Mouse (Mus musculus) stomach, embryonic 16.5 days (tissue): ENCODE data around the gene B4galnt1. TPM values are rescaled to one million over a fixed set of nuclear protein-coding genes. Genes with fewer than 3 reads are reported as not detected.
A peak's percentile ranks its signal among the peaks of the same experiment; 100 is the strongest.

Experiments used
- ATAC-seq: fragments of 200-750 bp; cut with Nextera tagmentation; 2 replicates; pipeline ENCODE4 v1.8.0; 2017; ENCODE audit warnings: moderate number of reproducible peaks, moderate TSS enrichment; ENCODE audit not compliant: insufficient read depth, low FRiP score
- H3K27ac ChIP-seq: fragments of 300-500 bp; sonication (generic); 2 replicates; pipeline ENCODE4 v1.5.1; 2014; ENCODE audit warnings: low read length
- H3K27me3 ChIP-seq: fragments of 300-500 bp; sonication (generic); 2 replicates; pipeline ENCODE4 v1.6.1; 2014; ENCODE audit warnings: low read length, control low read depth, mixed read lengths; ENCODE audit not compliant: control insufficient read depth, insufficient read depth
- H3K36me3 ChIP-seq: fragments of 300-500 bp; sonication (generic); 2 replicates; pipeline ENCODE4 v1.6.1; 2014; ENCODE audit warnings: low read length; ENCODE audit not compliant: control insufficient read depth, insufficient read depth
- H3K4me1 ChIP-seq: fragments of 300-500 bp; sonication (generic); 2 replicates; pipeline ENCODE4 v1.6.1; 2014; ENCODE audit warnings: low read length, control low read depth, mixed read lengths; ENCODE audit not compliant: control insufficient read depth, insufficient read depth
- H3K4me2 ChIP-seq: fragments of 300-500 bp; sonication (generic); 2 replicates; pipeline ENCODE4 v1.6.1; 2014; ENCODE audit warnings: low read depth, low read length, mixed read lengths
- H3K4me3 ChIP-seq: fragments of 300-500 bp; sonication (generic); replicated peaks from 2 replicates; pipeline ENCODE4 v1.5.1; 2014; ENCODE audit warnings: mild to moderate bottlenecking, low read length
- H3K9ac ChIP-seq: fragments of 300-500 bp; sonication (generic); 2 replicates; pipeline ENCODE4 v1.6.1; 2014; ENCODE audit warnings: low read length
- H3K9me3 ChIP-seq: fragments of 300-500 bp; sonication (generic); replicated peaks from 2 replicates; pipeline ENCODE4 v1.6.1; 2016; ENCODE audit warnings: low read length, control low read depth; ENCODE audit not compliant: control insufficient read depth
- WGBS: fragments of 180-500 bp; shearing (Covaris S2); extraction: QIAGEN DNeasy Blood & Tissue Kit; methylation state at CpG from one replicate; pipeline ENCODE4 v1.1.7; 2014; 5-methylcytosine and 5-hydroxymethylcytosine counted together
- polyA plus RNA-seq: library from polyadenylated mRNA; unstranded; fragments of >200 nt; fragmentation: Nextera tagmentation; extraction: Ambion mirVana; gene quantifications from 2 replicates; pipeline ENCODE4 v1.2.1, GENCODE M21; 2015

B4galnt1 gene
- polyA plus RNA-seq, 1 experiment from 2014 or later: 29.3 TPM

DNA sequence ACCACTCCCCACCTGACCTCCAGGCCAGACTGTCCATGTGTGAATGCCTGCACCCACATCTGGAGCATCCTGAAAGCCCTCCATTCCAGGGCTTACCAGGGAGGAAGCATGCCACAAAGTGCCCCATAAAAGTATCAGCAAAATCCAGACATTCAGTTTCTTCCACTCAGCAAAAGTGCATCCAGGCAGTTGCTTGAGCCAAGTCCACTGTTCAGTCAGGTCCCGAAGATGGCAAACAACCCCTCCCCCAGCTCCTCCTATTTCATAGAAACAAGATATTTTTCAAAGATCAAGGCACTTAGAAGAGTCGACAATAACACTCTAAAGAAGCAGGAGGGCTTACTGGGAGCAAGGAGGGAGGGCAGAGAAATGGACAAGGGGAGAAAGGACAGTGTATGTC is 33.5 kb downstream of the B4galnt1 start:
- peaks cover 10% of the 10 kb centered on the region for H3K36me3 ChIP-seq

GRCm38 (mm10) chr10:127199068-127199467 is 34.0 kb downstream of the B4galnt1 start:
- H3K4me3 ChIP-seq: no peak overlapping the region
- H3K36me3 ChIP-seq: peaks cover 10% of the 10 kb centered on the region
- no peak for ATAC-seq
- no peaks in the 10 kb centered on the region for H3K9me3 ChIP-seq
- peaks cover 15% of the 10 kb centered on the region; the same call in 1 of the 2 replicates for H3K4me1 ChIP-seq
- no peak overlapping the region for H3K27ac ChIP-seq
- 0 out of 2 replicates have a peak overlapping the region, but pooled peaks have one; percentile 5 for H3K9ac ChIP-seq
- H3K4me2 ChIP-seq: no peak overlapping the region
- WGBS: 70% methylated on average over 5 of the region's 5 CpGs
- no peaks in the 10 kb centered on the region for H3K27me3 ChIP-seq

More for the DNA sequence above, 33.5 kb downstream of the B4galnt1 start:
- no peak for ATAC-seq
- H3K27ac ChIP-seq: no peak overlapping the region
- no peak overlapping the region for H3K4me3 ChIP-seq
- WGBS: 49% methylated on average over 2 of the region's 2 CpGs
- H3K4me1 ChIP-seq: peaks cover 15% of the 10 kb centered on the region; the same call in 1 of the 2 replicates
- H3K9ac ChIP-seq: no peak overlapping the region
- H3K27me3 ChIP-seq: no peaks in the 10 kb centered on the region
- no peaks in the 10 kb centered on the region for H3K9me3 ChIP-seq
- no peak overlapping the region for H3K4me2 ChIP-seq

DNA sequence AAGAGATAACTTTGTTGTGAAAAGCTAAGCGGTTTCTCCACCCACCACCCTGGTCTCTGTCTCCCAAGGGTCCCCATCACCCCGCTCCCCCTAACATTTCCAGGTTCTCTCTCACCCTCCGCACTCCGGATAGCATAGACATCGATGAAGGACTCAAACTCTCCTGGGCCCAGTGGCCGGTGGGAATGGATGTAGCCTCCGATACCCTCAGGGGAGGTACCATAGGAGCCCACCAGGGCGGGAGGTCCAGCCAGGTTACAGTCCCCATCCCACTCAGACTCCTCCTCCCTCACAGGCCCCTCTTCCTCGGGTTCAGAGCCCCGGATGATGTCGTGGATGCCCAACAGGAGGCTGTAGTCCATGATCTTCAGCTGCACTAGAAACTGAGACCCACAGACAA is 34.4 kb downstream of the B4galnt1 start:
- H3K9ac ChIP-seq: 0 out of 2 replicates have a peak overlapping the region, but pooled peaks have one; percentile 5
- peaks cover 11% of the 10 kb centered on the region for H3K36me3 ChIP-seq
- H3K9me3 ChIP-seq: no peaks in the 10 kb centered on the region
- ATAC-seq: no peak
- H3K4me2 ChIP-seq: no peak overlapping the region
- WGBS: 83% methylated on average over 11 of the region's 11 CpGs
- no peak overlapping the region for H3K27ac ChIP-seq
- peaks cover 11% of the 10 kb centered on the region; the same call in 1 of the 2 replicates for H3K4me1 ChIP-seq
- no peaks in the 10 kb centered on the region for H3K27me3 ChIP-seq
- H3K4me3 ChIP-seq: no peak overlapping the region

DNA sequence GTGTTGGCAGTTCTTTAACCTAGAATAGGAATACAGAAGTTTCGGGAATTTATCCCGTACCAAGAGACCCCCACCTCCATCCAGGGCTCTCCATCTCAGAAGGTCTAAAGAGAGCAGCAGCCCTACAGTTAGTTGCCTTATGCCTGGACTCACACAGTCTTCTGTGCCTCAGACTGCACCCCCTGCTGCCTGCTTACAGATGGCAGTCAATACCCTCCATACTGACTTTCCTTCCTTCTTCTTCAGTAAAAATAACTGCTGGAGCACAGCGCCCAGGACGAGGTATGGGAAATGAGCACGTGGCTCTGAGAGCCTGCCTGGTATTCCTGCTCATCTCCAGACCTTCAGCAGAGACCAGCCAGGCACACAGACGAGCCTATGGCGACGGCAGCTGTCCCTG is 35.3 kb downstream of the B4galnt1 start:
- 77% methylated on average over 8 of the region's 8 CpGs for WGBS
- no peak overlapping the region for H3K4me3 ChIP-seq
- no peak overlapping the region for H3K4me2 ChIP-seq
- no peaks in the 10 kb centered on the region for H3K9me3 ChIP-seq
- H3K27ac ChIP-seq: no peak overlapping the region
- no peaks in the 10 kb centered on the region for H3K27me3 ChIP-seq
- ATAC-seq: no peak
- H3K9ac ChIP-seq: 0 out of 2 replicates have a peak overlapping the region, but pooled peaks have one; percentile 10
- peaks cover 4% of the 10 kb centered on the region; the same call in 1 of the 2 replicates for H3K4me1 ChIP-seq
- peaks cover 13% of the 10 kb centered on the region for H3K36me3 ChIP-seq

GRCm38 (mm10) chr10:127203106-127203505 is 38.1 kb downstream of the B4galnt1 start:
- Histone ChIP-seq H3K4me2 (no peak overlapping the region), H3K4me1 (no peaks in the 10 kb centered on the region; the same call in 1 of the 2 replicates), H3K27ac (no peak overlapping the region), H3K4me3 (no peak overlapping the region), H3K9ac (no peak overlapping the region), H3K27me3 (no peaks in the 10 kb centered on the region), H3K9me3 (no peaks in the 10 kb centered on the region), H3K36me3 (peaks cover 13% of the 10 kb centered on the region)
- 81% methylated on average over 3 of the region's 3 CpGs for WGBS
- 0 out of 2 replicates have a peak, but pooled peaks have one; percentile 6 for ATAC-seq

GRCm38 (mm10) chr10:127204589-127204988 is 39.6 kb downstream of the B4galnt1 start:
- no peak overlapping the region for H3K4me2 ChIP-seq
- H3K27ac ChIP-seq: no peak overlapping the region
- 85% methylated on average over 5 of the region's 5 CpGs for WGBS
- H3K27me3 ChIP-seq: no peaks in the 10 kb centered on the region
- H3K9me3 ChIP-seq: no peaks in the 10 kb centered on the region
- no peak for ATAC-seq
- no peaks in the 10 kb centered on the region; the same call in 1 of the 2 replicates for H3K4me1 ChIP-seq
- H3K9ac ChIP-seq: no peak overlapping the region
- H3K36me3 ChIP-seq: peaks cover 10% of the 10 kb centered on the region; the same call in 1 of the 2 replicates
- H3K4me3 ChIP-seq: no peak overlapping the region

DNA sequence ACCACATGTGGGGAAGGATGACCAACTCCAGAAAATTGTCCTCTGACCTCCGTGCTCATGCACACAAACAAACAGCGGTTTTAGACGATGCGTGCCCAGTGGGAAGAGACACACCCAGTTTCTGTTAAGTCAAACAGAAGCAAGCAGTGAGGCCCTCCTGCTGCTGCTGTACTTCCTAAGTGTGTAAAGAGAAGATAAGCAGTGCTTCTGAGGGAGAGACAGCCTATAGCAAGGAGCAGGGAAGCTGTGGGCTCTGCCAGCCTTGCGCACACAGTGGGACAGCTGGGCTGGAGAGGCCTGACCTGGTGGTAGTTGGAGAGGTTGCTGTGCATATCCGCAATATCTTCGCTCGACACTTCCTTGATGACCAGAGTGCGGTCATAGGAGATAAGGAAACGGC is 40.3 kb downstream of the B4galnt1 start:
- Histone ChIP-seq H3K9me3 (no peaks in the 10 kb centered on the region), H3K4me3 (no peak overlapping the region), H3K4me2 (no peak overlapping the region), H3K27me3 (no peaks in the 10 kb centered on the region), H3K9ac (no peak overlapping the region), H3K4me1 (peaks cover 3% of the 10 kb centered on the region; the same call in 1 of the 2 replicates), H3K36me3 (peaks cover 10% of the 10 kb centered on the region; the same call in 1 of the 2 replicates), H3K27ac (no peak overlapping the region)
- WGBS: 74% methylated on average over 10 of the region's 10 CpGs
- peak; percentile 80 for ATAC-seq

- Histone ChIP-seq H3K4me3 (no peak overlapping the region), H3K4me1 (peaks cover 6% of the 10 kb centered on the region; the same call in 1 of the 2 replicates), H3K36me3 (peaks cover 3% of the 10 kb centered on the region; the same call in 1 of the 2 replicates), H3K9ac (no peak overlapping the region), H3K9me3 (no peaks in the 10 kb centered on the region), H3K27ac (no peak overlapping the region), H3K27me3 (no peaks in the 10 kb centered on the region), H3K4me2 (no peak overlapping the region)
- 77% methylated on average over 4 of the region's 4 CpGs for WGBS
- no peak for ATAC-seq
These were observed 43.9 kb downstream of the B4galnt1 start for GRCm38 (mm10) chr10:127208921-127209320.

GRCm38 (mm10) chr10:127209928-127210570 is 45.0 kb downstream of the B4galnt1 start:
- no peaks in the 10 kb centered on the region for H3K9me3 ChIP-seq
- H3K36me3 ChIP-seq: no peaks in the 10 kb centered on the region
- peak overlapping the region; percentile 84 for H3K4me3 ChIP-seq
- no peaks in the 10 kb centered on the region for H3K27me3 ChIP-seq
- peaks cover 6% of the 10 kb centered on the region; the same call in 1 of the 2 replicates for H3K4me1 ChIP-seq
- 82% methylated on average over 13 of the region's 13 CpGs for WGBS
- H3K9ac ChIP-seq: peak overlapping the region; percentile 85
- H3K27ac ChIP-seq: no peak overlapping the region
- no peak for ATAC-seq
- H3K4me2 ChIP-seq: peak overlapping the region; percentile 89
